Mouse (Mus musculus) hindbrain, embryonic 13.5 days (tissue): Measurements from ENCODE around the gene Ccl22. TPM values are rescaled to one million over a fixed set of nuclear protein-coding genes. Genes with fewer than 3 reads are reported as not detected.

Source experiments
- ATAC-seq: fragments of 200-750 bp; cut with Nextera tagmentation; 2 replicates; pipeline ENCODE4 v1.8.0; 2017; ENCODE audit warnings: moderate TSS enrichment; ENCODE audit not compliant: low FRiP score
- H3K27ac ChIP-seq: fragments of 300-500 bp; sonication (generic); 2 replicates; pipeline ENCODE4 v1.5.1; 2015; ENCODE audit warnings: inconsistent platforms, mild to moderate bottlenecking, moderate library complexity
- H3K27me3 ChIP-seq: fragments of 300-500 bp; sonication (generic); 2 replicates; pipeline ENCODE4 v1.6.1; 2015; ENCODE audit warnings: mild to moderate bottlenecking, inconsistent platforms
- H3K36me3 ChIP-seq: fragments of 300-500 bp; sonication (generic); 2 replicates; pipeline ENCODE4 v1.6.1; 2015; ENCODE audit warnings: mild to moderate bottlenecking, inconsistent platforms
- H3K4me1 ChIP-seq: fragments of 300-500 bp; sonication (generic); replicated peaks from 2 replicates; pipeline ENCODE4 v1.6.1; 2015; ENCODE audit warnings: inconsistent platforms
- H3K4me2 ChIP-seq: fragments of 300-500 bp; sonication (generic); 2 replicates; pipeline ENCODE4 v1.6.1; 2015; ENCODE audit warnings: inconsistent platforms, mild to moderate bottlenecking, moderate library complexity
- H3K4me3 ChIP-seq: fragments of 300-500 bp; sonication (generic); 2 replicates; pipeline ENCODE4 v1.5.1; 2015; ENCODE audit warnings: mild to moderate bottlenecking, inconsistent platforms
- H3K9ac ChIP-seq: fragments of 300-500 bp; sonication (generic); 2 replicates; pipeline ENCODE4 v1.6.1; 2015; ENCODE audit warnings: mild to moderate bottlenecking, inconsistent platforms
- H3K9me3 ChIP-seq: fragments of 300-500 bp; sonication (generic); 2 replicates; pipeline ENCODE4 v1.6.1; 2016; ENCODE audit warnings: inconsistent platforms
- whole genome bisulfite sequencing: fragments of 180-500 bp; shearing (Covaris S2); methylation state at CpG from one replicate; pipeline ENCODE4 v1.1.7; 2015; 5-methylcytosine and 5-hydroxymethylcytosine counted together
- polyA plus RNA-seq: library from polyadenylated mRNA; unstranded; fragments of >200 nt; fragmentation: Nextera tagmentation; extraction: Ambion mirVana; gene quantifications from 2 replicates; pipeline ENCODE4 v1.2.1, GENCODE M21; 2015

Gene Ccl22
- polyA plus RNA-seq, result not detected in 2 replicates

- H3K27ac ChIP-seq, result no peak within 1 kb of the TSS
- H3K9me3 ChIP-seq, result no peaks in the 10 kb centered on the region
- 94% methylated on average over 7 of the region's 7 CpGs for WGBS
- no peaks in the 10 kb centered on the region for H3K36me3 ChIP-seq
- no peak within 1 kb of the TSS for H3K4me2 ChIP-seq
- H3K9ac ChIP-seq, result no peak within 1 kb of the TSS
- no peak within 1 kb of the TSS for H3K4me3 ChIP-seq
- 0 out of 2 replicates have a peak, but pooled peaks cover 2% of the 10 kb centered on the region for H3K27me3 ChIP-seq
- H3K4me1 ChIP-seq, result no peaks in the 10 kb centered on the region
- no peak for ATAC-seq
These were observed at the start of gene Ccl22 for GRCm38 (mm10) chr8:94745476-94746184. TSS of gene Ccl22 (plus strand) at chr8:94745590.

GRCm38 (mm10) chr8:94695994-94696384, 49.4 kb upstream of the Ccl22 start, which contains the start of gene Pllp:
TSS of gene Pllp (minus strand) at chr8:94696278.
- peak within 1 kb of the TSS; percentile 75 for H3K4me2 ChIP-seq
- H3K4me1 ChIP-seq, result peaks cover 16% of the 10 kb centered on the region
- no peaks in the 10 kb centered on the region for H3K9me3 ChIP-seq
- no peak within 1 kb of the TSS for H3K27ac ChIP-seq
- peaks cover 68% of the 10 kb centered on the region for H3K27me3 ChIP-seq
- WGBS, result under 1% methylated on average over 41 of the region's 41 CpGs
- peak within 1 kb of the TSS; percentile 62 for H3K9ac ChIP-seq
- no peaks in the 10 kb centered on the region for H3K36me3 ChIP-seq
- H3K4me3 ChIP-seq, result peak within 1 kb of the TSS; percentile 45
- ATAC-seq, result peak; percentile 68

DNA sequence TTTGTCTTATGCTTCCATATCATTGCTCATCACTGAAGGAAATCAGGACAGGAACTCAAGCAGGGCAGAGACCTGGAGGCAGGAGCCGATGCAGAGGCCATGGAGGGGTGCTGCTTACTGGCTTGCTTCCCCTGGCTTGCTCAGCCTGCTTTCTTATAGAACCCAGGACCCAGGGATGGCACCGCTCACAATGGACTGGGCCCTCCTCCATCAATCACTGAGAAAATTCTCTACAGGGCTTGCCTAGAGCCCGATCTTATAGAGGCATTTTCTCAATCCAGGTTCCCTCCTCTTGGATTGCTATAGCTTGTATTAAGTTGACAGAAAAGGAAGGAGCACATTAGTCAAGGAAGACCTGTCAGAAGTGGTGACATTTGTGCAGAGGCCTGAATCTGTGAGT, 48.8 kb upstream of the Ccl22 start:
- Histone ChIP-seq H3K27me3 (peaks cover 68% of the 10 kb centered on the region), H3K4me3 (peak overlapping the region; percentile 45), H3K9ac (no peak overlapping the region), H3K4me2 (peak overlapping the region; percentile 75; the same call in 1 of the 2 replicates), H3K27ac (no peak overlapping the region), H3K9me3 (no peaks in the 10 kb centered on the region), H3K4me1 (peaks cover 16% of the 10 kb centered on the region), H3K36me3 (no peaks in the 10 kb centered on the region)
- ATAC-seq, result no peak
- WGBS, result 53% methylated on average over 3 of the region's 3 CpGs

GRCm38 (mm10) chr8:94697956-94698355, 47.4 kb upstream of the Ccl22 start:
- H3K36me3 ChIP-seq, result no peaks in the 10 kb centered on the region
- H3K4me2 ChIP-seq, result no peak overlapping the region
- H3K9me3 ChIP-seq, result no peaks in the 10 kb centered on the region
- H3K4me1 ChIP-seq, result peaks cover 16% of the 10 kb centered on the region
- no peak overlapping the region for H3K27ac ChIP-seq
- H3K27me3 ChIP-seq, result peaks cover 56% of the 10 kb centered on the region
- ATAC-seq, result no peak
- no peak overlapping the region for H3K4me3 ChIP-seq
- WGBS, result 75% methylated on average over 6 of the region's 6 CpGs
- H3K9ac ChIP-seq, result no peak overlapping the region

DNA sequence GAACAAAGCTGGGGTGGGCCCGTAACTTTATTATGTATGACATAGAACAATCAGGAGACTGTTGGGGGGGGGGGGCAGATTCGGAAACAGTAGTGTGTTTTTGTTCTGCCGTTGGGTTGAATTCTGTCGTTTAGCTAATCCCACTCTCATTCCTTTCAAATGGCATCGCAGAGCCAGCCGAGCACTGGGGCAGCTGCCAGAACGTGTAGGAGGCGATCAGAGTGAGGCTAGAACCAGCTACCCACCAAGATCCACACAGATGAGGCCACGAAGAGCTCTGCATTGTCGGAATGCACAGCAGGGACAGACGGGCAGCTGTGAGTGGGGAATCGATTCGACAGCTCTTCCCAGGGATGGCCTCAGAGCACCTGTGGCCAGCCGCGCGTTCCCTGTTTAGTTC, 46.0 kb upstream of the Ccl22 start:
- Histone ChIP-seq H3K4me3 (no peak overlapping the region), H3K4me1 (peaks cover 16% of the 10 kb centered on the region), H3K9ac (no peak overlapping the region), H3K4me2 (no peak overlapping the region), H3K27me3 (peaks cover 42% of the 10 kb centered on the region), H3K36me3 (no peaks in the 10 kb centered on the region), H3K27ac (no peak overlapping the region), H3K9me3 (no peaks in the 10 kb centered on the region)
- ATAC-seq, result no peak
- 69% methylated on average over 16 of the region's 16 CpGs for WGBS

GRCm38 (mm10) chr8:94700421-94700935, 44.9 kb upstream of the Ccl22 start:
- no peak overlapping the region for H3K4me3 ChIP-seq
- peaks cover 11% of the 10 kb centered on the region for H3K4me1 ChIP-seq
- WGBS, result 88% methylated on average over 4 of the region's 4 CpGs
- H3K36me3 ChIP-seq, result no peaks in the 10 kb centered on the region
- ATAC-seq, result no peak
- no peaks in the 10 kb centered on the region for H3K9me3 ChIP-seq
- no peak overlapping the region for H3K27ac ChIP-seq
- no peak overlapping the region for H3K9ac ChIP-seq
- peaks cover 31% of the 10 kb centered on the region for H3K27me3 ChIP-seq
- H3K4me2 ChIP-seq, result no peak overlapping the region

DNA sequence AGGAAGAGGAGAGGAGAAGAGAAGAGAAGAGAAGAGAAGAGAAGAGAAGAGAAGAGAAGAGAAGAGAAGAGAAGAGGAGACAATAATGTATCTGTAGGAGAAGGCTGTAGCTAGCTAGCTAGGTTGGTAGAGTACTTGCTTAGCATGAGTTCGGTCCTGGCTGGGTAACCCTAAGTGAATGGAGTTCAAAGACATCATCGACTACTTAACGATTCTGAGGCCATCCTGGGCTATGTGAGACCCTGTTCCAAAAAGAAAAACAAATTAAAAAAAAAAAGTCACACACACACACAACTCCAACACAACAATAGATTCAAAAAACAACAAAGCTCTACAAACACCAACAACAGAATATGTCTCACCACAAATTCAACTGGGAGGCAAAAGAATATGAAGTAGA, 43.2 kb upstream of the Ccl22 start:
- Histone ChIP-seq H3K9ac (no peak overlapping the region), H3K4me3 (no peak overlapping the region), H3K36me3 (no peaks in the 10 kb centered on the region), H3K4me1 (no peaks in the 10 kb centered on the region), H3K27me3 (peaks cover 14% of the 10 kb centered on the region), H3K9me3 (no peaks in the 10 kb centered on the region), H3K27ac (no peak overlapping the region), H3K4me2 (no peak overlapping the region)
- ATAC-seq, result no peak
- 81% methylated on average over 3 of the region's 3 CpGs for WGBS

DNA sequence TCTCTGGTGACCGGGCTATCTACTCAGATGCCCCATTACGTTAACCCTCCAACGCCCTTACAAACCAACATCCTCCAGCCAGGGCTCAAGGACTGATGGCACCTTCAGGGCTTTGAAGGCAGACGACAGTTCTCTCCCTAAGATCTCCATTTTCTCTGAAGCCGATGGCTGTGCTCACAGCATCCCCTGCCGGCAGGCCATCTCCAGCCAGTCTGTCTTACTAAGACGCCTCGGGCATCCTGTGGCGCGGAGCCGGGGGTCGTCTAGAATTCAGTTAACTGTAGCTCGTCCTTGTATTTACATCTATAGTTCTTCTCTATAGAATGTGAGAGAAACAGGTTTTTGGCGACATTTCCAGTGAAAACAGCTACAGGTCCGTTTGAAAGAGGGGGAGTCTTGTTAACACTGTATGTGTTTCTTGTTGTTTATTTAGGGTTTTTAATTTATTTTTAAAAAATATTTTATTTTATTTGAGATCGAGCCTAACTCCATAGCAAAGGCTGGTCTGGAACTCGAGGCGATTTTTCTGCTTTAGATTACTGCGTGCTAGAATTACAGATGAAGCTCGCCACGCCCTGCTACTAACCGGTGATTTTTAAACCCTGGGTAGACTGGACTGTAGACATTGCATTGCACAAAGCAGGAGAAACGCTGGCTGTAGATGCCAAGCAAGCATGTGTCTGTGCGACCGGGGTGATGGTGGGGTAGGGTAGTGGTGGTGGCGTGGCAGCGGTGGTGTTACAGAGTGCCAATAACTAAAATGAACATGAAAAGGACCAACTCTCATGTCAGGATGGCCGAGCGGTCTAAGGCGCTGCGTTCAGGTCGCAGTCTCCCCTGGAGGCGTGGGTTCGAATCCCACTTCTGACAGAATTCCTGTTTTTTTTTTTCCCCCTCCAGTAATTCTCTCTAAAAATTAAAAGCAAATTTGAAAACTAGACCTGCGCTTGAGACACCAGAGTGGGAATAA, 42.3 kb upstream of the Ccl22 start:
- peak; percentile 86 for ATAC-seq
- H3K27me3 ChIP-seq, result peaks cover 6% of the 10 kb centered on the region
- no peaks in the 10 kb centered on the region for H3K36me3 ChIP-seq
- peak overlapping the region; percentile 71 for H3K27ac ChIP-seq
- H3K9ac ChIP-seq, result peak overlapping the region; percentile 53
- no peaks in the 10 kb centered on the region for H3K9me3 ChIP-seq
- WGBS, result under 1% methylated on average over 35 of the region's 35 CpGs
- peak overlapping the region; percentile 44 for H3K4me3 ChIP-seq
- no peaks in the 10 kb centered on the region for H3K4me1 ChIP-seq
- H3K4me2 ChIP-seq, result peak overlapping the region; percentile 52

- H3K4me1 ChIP-seq, result no peaks in the 10 kb centered on the region
- H3K4me3 ChIP-seq, result peak overlapping the region; percentile 48
- peak; percentile 93 for ATAC-seq
- peak overlapping the region; percentile 72 for H3K9ac ChIP-seq
- 0 out of 2 replicates have a peak, but pooled peaks cover 5% of the 10 kb centered on the region for H3K27me3 ChIP-seq
- no peaks in the 10 kb centered on the region for H3K9me3 ChIP-seq
- no peaks in the 10 kb centered on the region for H3K36me3 ChIP-seq
- peak overlapping the region; percentile 55 for H3K4me2 ChIP-seq
- WGBS, result under 1% methylated on average over 35 of the region's 35 CpGs
- peak overlapping the region; percentile 81 for H3K27ac ChIP-seq
These were observed 41.3 kb upstream of the Ccl22 start for GRCm38 (mm10) chr8:94703972-94704668.

- no peak for ATAC-seq
- H3K27me3 ChIP-seq, result 0 out of 2 replicates have a peak, but pooled peaks cover 2% of the 10 kb centered on the region
- H3K4me1 ChIP-seq, result no peaks in the 10 kb centered on the region
- WGBS, result 18% methylated on average over 9 of the region's 9 CpGs
- H3K4me3 ChIP-seq, result peak overlapping the region; percentile 48
- no peaks in the 10 kb centered on the region for H3K36me3 ChIP-seq
- H3K4me2 ChIP-seq, result peak overlapping the region; percentile 55
- H3K27ac ChIP-seq, result peak overlapping the region; percentile 81
- no peaks in the 10 kb centered on the region for H3K9me3 ChIP-seq
- peak overlapping the region; percentile 72 for H3K9ac ChIP-seq
These were observed 40.8 kb upstream of the Ccl22 start for GRCm38 (mm10) chr8:94704669-94704984.

GRCm38 (mm10) chr8:94705581-94706245, 39.7 kb upstream of the Ccl22 start:
- no peak overlapping the region for H3K27ac ChIP-seq
- H3K4me1 ChIP-seq, result no peaks in the 10 kb centered on the region
- ATAC-seq, result no peak
- H3K9me3 ChIP-seq, result no peaks in the 10 kb centered on the region
- no peak overlapping the region for H3K4me2 ChIP-seq
- WGBS, result 86% methylated on average over 10 of the region's 10 CpGs
- H3K9ac ChIP-seq, result no peak overlapping the region
- H3K27me3 ChIP-seq, result no peaks in the 10 kb centered on the region
- no peak overlapping the region for H3K4me3 ChIP-seq
- H3K36me3 ChIP-seq, result no peaks in the 10 kb centered on the region
